Mouse (Mus musculus) liver, postnatal 0 days (tissue): ENCODE measurements around the gene Mrc1.

Source experiments
- CTCF ChIP-seq: sonication (generic); IDR thresholded peaks from 2 replicates; pipeline ENCODE4 v1.5.1; 2016; ENCODE audit warnings: antibody characterized with exemption, low read depth
- EP300 ChIP-seq: IDR thresholded peaks from 2 replicates; pipeline ENCODE4 v1.6.1; 2016; ENCODE audit warnings: antibody characterized with exemption, low read depth, mild to moderate bottlenecking

- no peak for TF ChIP-seq CTCF
- no peak for TF ChIP-seq EP300
These were observed 37.6 kb upstream of the Mrc1 start for GRCm38 (mm10) chr2:14191601-14192000.
